Mouse (Mus musculus): Measurements from ENCODE around the gene Sypl.

Gene Sypl

DNA sequence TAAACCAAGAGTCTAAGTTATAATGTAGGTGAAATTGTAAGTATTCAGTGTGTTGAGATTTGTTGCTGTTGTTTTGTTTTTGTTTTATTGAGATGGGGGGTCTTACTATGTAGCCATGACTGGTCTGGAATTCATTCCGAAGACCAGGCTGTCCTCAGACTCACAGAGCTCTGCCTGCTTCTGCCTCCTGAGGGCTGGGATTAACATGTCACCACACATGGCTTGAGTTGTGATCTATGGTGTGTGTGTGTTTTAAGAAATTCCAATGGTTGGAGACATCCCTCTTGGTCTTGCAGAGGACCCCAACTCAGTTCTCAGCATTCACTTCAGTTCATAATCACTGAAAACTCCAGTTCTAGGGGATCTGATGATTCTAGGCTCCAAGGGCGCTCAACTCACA is 53.5 kb downstream of the Sypl start:
- no peak for DNase-seq

DNA sequence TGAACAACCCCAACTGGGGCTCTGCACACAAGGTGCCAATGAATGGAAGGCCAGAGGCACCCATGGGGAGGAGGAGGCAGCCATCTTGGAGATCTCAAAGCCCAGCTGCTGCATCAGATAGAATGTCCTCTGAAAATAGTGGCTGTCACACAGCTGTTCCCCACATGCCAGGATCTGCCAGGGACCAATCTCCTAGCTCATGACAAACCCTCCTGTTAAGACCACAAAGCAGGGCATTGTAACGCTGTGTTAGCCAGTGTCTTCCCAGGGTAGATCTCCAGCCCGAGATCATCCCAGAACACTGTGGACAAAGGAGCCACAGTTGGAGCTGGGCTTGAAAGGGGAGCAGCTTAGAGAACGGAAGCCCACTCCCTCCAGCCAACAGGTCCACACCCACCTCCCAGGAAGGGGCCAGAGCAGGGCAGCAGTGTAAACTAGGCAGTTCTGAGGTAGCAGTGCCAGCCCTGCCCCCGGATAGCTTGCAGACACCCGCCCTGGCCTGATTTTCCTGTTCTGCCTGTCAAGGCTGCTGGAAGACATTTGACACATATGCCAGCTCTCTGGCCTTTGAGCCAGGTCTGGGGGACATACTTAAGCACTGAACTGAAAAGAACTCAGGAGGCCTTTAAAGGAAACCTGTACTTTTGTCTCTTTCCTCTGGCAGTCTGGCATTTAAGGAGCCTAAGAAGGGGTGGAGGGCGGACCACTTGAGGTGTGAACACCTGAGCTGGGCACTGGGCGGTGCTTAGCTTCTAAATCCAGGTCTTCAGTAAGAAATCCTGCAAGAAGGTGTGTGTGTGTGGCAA is 54.8 kb downstream of the Sypl start:
- DNase-seq: peak; percentile 61 to 88

DNA sequence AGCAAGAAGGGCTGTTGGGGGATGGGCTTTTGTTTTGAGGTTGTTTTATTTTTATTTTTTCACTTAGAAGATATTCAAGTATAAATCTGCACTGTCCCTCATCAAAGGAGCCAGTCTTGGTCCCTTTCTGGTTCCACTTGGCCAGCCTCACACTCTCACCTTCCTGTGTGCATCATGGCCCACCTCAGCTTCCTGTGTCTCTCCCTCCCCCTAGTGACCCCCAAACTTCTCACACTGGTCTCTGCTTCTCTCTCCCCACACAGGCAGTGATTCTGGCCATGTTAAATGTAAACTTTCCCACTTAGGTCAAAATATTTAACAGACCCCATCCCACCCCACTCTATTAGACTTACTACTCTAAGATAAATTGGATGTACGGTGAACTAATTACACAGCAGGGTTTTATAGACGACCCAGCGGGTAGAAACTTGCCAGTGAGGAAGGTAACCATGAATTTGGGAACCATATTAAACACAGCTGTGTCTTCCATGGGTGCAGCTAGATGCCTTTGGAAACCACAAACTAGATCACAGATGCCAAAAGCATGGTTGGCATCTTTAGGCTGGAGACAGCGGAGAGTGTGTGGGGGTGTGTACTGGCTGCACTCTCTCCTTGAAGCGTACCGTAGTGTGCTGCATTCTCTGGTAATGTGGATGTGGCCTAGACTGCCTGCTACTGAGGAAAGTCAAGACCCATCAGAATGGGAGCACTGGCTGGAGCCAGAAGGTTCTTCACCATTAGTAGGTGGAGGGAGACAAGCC is 55.7 kb downstream of the Sypl start:
- DNase-seq: no peak

DNA sequence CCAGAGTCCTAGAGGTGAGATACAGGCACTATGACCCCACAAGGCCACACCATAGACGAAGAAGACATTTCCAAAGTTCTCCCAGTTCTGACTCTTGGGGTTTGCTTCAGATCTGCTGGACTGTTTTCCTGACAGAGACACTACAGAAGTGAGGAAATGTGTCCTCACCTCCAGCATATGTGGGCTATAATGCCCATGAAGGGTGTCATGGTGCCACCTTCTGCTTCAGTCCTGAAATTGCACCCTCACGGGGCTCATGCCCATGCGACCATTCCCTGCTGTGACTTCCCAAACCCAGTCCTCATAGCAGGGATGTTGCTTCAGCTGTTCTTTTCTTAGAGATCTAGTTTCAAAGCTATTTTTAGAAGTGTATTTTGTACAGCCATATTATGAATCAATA is 56.3 kb downstream of the Sypl start:
- DNase-seq: peak; percentile 64 to 70

DNA sequence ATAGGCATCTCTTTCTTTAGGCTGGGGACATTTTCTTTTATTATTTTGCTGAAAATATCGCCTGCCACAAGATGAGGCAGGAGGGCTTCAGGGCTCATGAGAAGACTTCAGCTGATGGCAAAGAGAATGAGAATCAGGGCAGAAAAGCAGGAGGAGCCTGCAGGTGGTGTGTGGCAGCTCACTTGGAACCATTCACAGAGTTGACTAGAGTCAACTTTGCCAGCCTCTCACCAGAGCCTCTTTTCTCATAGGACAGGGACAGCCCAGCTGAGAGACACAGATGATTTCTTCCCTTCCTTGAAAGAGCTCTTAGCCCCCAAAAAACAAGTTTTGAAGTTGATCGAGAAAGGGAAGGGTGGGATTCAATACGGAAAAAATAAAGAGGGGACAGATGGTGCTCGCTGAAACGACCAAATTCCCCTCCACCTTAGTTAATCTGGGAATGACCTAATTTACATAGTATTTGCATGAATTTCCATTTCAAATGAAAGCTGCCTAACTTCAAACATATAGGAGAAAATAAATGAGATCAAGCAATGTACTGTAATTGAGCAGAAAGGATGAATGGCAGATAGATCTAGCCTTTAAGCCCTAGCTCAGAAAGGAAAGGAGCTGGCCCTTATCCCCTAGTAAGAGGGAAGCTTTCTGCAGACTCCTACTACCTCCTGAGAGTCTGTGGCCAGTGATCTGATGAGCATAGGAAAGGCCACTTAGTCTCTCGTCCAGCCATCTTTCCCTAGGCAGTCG is 60.5 kb downstream of the Sypl start:
- no peak for DNase-seq

DNA sequence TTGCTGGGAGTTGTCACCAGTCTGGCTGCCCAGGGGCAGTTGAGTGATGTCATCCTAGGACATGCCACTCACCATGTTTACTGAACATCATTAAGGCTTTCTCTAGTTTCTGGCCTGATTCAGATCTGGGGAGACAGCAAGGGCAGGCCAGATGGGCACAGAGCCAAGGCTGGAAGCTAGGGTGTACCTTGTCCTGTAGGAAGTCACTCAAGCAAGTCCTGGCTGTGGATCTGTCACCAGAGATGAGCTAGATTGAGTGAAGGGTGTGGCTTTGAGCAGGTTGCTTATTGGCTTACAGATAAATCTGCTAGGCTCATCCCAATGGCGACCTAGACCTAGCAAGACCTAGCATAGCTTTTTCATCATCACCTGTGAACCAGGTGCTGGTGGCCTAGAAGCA is 61.4 kb downstream of the Sypl start:
- peak; percentile 82 to 84 for DNase-seq

DNA sequence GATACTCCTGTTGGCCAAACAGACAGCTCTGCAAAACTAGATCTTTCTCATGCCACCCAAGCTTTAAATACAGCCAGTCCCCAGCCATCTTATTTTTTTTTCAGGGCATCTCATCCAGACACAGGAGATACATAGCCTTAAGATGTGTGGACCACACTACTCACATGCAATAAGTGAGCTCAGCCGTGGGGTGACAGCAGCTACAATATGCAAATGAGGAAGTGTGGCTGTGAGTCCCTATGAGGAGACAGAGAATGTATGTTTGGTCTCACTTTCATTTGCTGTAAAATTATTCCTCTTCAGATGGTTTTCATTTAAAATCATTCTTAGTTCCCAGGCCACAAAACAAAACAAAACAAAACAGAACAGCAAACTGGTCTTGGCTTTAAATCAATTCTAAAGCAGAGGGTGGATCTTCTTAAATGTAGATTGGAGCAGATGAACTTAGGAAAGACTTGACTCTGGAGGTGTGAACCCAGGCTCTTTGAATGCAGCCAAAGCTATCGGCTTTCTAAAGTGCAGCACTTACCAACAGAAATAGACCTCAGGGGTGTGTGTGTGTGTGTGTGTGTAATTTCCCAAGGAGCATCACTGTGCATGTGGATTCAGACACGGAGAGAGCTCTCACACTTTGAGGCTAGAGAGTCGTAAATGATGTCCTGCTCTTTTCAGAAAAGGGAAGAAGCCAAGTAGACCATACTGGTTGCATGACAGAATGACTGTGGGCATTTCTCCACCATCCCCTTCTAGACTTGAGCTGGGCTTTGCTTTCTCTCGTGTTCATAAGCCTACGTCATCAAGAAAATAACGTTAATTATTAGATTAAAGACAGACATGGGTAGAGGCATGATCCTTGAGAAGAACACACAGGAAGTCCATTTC is 63.4 kb downstream of the Sypl start:
- peak in 1 of 2 experiments; percentile 6 for DNase-seq

DNA sequence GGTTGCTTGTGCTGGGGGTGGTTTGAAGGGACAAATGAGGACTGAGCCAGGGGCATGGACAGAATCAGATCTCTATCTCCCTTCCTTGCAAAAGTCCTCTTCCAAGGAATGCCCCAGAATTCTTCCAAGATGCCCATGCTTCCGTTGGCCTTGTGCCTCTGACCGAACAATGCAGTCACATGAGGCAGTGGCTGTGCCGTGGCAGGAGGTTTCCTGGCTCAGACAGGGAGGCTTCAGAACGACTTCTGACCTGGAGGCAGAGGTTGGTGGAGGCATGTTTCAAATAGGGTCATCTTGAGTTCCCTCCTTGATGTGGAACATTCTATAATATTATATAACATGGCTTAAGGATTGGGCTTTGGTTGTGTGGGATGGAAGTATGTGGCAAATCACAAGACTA is 64.9 kb downstream of the Sypl start:
- DNase-seq: peak in 1 of 2 experiments; percentile 74

DNA sequence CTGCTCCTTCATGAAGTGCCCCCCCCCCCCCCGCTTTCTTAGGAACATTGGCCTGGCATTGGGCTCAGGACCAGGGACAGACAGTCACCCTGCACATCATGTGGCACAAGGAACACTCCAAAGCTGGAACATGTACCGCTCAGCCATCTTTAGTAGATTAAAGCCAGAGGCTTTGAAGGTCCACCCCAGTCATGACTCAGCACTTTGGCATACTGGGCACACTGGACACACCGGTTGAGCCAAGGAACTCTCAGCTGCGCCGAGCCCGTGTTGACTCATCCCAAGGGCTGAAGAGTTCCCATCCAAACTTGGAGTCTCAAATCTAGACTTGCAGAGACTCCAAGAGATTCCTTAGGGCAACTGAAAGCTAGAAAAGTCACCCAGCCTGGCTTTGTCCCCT is 66.3 kb downstream of the Sypl start:
- peak in 1 of 2 experiments; percentile 44 for DNase-seq

DNA sequence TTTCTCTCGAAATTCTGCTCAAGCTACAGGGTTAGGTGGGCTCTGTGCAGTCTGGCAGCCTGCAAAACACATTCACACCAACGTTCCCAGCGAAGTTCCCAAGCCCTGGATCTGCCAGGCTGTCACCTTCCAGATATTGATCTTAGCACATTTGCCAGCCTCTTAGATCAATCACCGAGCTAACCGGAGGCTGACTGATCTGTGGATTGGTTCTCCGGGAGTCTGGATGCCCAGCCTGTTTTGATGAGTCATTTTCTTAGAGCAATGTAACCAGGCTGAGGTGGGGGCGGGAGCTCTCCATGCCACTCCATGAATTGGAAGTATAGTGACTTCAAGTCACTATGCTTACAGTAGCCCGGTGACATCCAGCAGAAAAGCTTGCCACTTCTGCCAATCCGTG is 67.4 kb downstream of the Sypl start:
- DNase-seq: peak in 1 of 2 experiments; percentile 26

DNA sequence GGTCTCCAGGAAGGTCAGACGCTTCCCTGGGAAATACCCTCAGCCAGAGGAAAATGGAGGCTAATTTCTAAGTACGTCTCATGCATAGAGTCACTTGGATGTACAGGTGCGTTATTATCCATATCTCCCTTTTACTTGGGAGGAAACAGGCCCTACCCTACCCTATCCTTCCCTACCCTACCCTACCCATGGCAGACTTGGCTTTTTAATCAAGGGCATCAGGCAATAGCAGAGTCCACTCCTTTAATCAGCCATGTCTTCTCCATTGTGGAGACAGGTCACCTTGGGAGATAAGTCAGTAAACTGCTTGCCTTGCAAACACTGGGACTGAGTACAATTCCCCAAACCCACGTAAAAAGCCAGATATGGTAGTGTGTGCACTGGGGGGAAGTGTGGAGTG is 68.1 kb downstream of the Sypl start:
- no peak for DNase-seq

DNA sequence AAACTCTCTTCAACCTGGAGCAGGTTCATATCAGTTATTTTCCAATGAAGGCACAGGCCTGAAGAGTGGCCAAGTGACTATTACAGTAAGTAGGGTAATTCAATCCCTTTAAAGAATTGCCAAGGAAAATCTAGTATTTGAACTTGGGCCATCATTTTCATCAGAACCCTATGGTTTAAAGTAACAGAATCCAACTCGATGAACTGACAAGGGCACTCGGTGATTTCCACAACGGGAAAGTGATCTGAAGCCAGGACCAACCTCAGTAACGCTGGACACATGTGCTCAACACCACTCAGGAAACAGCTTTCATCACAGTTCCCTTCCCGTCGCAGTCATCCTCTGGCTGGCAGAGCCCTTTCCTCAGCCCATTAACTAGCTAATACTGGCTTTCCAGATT is 70.8 kb downstream of the Sypl start:
- DNase-seq: no peak

DNA sequence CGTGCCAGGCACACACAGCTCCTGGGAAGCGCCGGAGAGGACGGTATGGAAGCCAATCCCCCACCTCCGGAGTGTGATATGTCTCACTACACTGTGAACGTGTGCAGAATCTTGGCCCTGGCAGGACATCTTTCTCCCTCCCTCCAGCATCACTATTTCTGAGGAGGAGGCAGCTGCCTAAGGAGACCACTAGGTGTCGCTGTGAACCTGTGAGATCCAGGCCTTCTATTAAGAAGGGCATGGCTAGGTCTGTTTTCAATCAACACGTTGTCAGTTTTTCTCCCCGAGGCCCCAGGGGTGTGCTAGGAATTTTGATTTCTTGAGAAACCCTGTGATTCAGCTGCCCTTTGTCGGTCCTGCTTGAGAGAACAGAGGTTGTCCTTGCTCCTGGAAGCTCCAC is 73.4 kb downstream of the Sypl start:
- peak; percentile 72 to 79 for DNase-seq

DNA sequence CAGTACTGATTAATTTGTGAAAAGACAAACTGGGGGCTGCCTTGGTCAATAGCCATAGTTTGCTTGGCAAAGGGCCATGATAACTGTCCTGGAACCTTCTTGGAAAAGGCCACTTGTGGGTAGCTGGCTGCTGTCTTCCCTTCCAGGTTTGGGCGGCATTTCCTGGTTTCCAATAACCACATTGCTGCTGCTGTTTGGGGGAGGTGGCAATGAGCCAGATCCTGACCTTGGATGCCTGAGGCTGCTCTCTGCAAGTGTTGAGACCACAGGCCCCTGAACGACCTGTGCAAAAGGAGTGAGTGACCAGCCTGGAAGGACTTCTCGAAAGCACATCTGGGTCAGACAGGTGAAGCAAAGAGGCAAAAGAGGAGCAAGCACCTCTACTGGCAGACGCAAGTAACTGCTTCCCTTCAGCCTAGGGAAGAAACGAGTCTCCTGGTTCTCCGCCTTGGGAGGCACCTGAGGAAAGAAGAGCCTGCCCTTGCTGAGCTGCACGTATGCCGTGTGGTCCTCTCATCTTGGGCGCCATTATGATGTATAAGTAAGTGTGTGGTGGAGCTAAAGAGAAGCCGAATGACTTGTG is 74.5 kb downstream of the Sypl start:
- DNase-seq: no peak

DNA sequence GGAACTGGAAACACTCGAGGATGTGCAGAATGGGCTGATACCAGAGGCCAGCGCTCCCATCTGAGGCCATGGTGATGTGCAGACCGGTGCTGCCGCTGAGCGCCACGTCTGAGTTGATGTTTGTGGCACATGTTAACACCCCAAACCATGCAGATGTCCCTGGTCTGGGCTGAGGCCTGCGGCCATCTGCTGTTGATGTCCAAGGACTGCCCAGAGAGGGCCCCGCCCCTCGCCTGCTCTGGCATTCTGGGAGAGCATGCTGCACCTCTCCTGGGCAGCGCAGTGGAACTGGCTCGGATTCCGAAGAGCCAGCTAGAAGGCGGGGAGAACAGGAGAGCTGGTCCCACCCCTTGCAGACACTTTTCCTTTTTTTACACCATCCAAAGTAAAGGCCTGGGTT is 75.0 kb downstream of the Sypl start:
- no peak for DNase-seq

Data from kidney, postnatal 25 days (tissue).